Mouse (Mus musculus) liver, postnatal 0 days (tissue): ENCODE results near the gene Cuta.

Source experiments
- CTCF ChIP-seq: sonication (generic); IDR thresholded peaks from 2 replicates; pipeline ENCODE4 v1.5.1; 2016; ENCODE audit warnings: antibody characterized with exemption, low read depth
- EP300 ChIP-seq: IDR thresholded peaks from 2 replicates; pipeline ENCODE4 v1.6.1; 2016; ENCODE audit warnings: antibody characterized with exemption, low read depth, mild to moderate bottlenecking

DNA sequence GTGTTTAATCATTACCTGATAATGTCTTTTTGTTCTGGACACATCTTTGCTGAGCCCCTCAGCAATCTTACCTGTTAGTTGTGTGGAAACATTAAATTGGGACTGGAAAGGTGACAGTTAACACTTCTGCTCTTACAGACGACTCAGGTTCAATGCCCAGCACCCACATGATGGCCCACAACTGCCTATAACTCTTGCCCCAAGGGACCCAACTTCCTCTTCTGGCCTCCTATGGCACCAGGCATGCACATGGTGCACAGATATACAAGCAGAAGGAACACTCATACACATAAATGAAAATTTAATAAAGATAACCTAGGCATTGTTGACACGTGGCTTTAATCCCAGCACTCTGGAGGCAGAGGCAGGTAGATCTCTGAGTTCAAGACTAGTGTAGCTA is 40.1 kb upstream of the Cuta start:
- no peak for TF ChIP-seq CTCF
- no peak for TF ChIP-seq EP300
